Mouse (Mus musculus) testis, postnatal 10 days (tissue): ENCODE data around the gene Nbea.
"Not testable (repeated sequence)": the region's sequence is repeated elsewhere in the genome, so short reads cannot be mapped to it uniquely, and the experiment has no call there.

Experiments
- DNase-seq: peaks from one replicate; pipeline ENCODE4 v3.0.0; 2021; ENCODE audit warnings: low spot score

Nbea gene

DNA sequence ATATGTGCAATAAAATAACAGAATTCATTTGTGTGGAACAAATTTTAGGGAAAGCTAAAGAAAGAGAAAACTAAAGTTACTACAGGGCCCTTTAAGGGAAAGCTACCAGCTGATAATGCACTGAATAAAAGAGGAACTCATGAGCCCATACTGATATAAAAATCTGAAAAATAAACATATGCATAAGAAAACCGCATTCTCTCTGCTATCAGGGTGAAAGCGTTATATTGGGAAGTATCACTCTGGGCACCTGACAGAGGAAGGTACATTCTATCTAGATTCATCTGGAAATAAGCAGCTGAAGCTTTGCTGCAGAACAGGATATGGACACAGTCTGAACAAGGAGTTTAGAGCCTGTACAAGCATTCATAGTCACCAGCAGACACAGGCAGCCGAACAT, 148.9 kb downstream of the Nbea start:
- no peak for DNase-seq

DNA sequence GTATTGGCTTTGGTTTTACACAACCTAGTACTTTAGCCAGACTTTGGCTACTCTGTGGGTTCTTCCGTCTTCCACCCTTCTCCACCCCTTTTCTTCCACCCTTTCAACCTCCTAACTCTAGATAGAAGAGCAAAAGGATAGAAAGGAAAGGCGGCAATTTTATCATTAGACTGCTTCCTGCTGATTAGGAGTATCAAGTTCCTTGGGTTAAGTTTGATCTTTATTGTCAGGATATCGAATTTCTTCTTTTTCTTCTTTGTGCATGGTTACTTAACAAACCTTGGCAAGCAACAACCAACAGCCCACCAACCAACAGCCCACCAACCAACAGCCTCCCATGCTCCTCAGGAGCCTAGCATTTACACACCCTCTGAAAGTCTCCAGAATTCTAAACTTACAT, 165.0 kb downstream of the Nbea start:
- no peak for DNase-seq

DNA sequence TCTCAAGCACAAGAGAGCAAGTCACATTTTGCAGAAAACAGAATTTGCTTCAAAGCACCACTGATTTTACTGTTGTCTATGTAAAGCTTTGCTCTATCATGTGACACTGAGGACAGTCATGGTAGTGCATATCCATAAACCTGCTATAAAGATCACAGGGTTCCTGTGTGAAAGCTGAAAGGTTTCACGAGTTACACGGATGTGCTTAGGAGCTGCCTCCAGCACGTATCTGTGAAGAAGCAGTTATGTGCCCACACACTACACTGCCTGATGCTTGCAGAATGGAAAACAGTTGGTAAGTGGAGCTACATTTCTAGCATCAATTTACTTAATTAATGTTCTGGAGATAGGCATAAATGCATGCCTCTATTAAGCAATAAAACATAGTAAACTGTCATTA, 172.4 kb downstream of the Nbea start:
- no peak for DNase-seq

DNA sequence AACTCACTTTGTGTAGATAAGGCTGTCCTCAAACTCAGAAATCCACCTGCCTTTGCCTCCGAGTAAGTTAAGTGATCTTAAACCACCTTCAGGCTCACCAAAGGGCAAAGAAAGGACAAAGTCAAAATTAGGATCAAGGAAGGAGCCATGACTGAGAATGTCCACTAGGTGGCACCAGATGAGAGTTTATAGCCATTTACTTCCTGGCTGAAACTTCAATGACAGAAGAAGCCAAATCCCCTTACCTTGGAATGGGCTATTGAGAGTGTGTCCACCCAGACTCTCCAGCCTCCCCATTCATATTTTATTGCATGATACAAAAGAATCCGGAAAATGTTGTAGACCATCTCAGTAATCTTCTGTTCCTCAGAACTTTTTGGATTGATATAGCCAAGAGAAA, 175.5 kb downstream of the Nbea start:
- no peak for DNase-seq

DNA sequence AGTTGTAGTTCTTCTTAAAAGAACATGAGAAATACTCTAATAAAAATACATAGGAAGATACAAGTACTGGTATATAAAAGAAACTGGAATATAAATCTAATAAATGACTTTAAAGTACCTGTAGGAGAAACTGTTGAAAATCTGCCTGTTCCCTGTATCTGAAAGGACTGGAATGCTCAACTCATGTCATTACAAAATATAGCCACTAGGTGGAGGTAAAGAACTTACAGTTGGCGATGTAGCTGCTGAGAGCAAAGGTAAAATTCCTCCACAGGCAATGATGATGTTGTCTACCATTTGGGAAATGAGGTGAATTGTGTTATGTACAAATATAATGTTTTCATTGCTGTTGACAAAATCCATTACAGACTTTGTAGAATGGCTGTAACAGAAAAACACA, 183.2 kb downstream of the Nbea start:
- DNase-seq, result no peak

DNA sequence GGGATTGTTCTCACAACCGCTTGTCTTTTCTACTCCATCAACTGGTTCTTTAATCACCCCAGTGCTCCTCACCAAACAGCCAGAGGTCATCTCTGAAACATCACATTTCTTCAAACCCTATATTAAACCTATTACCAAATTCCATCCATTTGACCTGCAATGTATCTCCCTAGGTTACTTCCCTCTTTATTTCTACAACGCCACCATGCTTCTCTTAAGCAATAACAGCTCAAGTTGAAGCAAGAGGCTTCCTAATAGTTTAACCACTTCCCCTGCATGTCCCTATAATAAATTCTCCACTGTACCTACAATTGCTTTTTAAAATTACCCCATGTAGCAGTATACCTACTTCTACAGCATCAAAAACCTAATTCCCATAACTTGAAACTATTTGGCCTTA, 205.1 kb downstream of the Nbea start:
- DNase-seq, result no peak

DNA sequence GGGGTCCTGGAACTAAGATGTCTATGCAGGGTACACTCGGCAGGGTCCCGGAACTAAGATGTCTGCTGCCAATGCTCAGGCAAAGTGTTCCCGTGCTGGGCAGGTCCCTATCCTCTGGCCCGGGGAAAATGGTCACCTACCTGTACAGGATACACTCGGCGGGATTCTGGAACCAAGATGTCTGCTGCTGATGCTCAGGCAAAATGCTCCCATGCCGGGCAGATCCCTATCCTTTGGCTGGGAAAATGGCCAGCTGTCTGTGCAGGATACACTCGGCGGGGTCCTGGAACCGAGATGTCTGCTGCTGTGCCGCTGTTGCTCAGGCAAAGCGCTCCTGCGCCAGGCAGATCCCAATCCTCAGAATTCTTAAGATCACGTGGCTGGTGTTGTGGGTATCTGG, 206.5 kb downstream of the Nbea start:
- not testable (repeated sequence) for DNase-seq

DNA sequence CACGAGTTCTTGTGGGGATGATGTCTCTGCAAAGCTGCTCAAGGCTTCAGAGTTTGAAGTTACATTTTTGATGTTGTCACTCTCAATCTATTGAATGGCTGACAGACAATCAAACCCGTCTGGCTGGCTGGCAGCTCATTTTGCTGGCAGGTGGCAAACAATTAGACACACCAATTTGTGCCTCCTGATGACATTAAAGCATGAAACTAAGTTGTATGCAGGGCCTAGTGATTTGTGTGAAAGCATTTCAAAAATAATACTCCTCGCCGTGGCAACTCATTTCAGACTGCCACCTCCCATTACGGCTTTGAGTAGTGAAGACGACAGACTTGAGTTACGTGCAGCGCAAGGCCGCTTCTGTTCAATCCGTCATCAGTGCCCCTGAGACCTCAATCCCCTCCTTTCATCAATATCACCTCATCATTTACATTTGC, 217.8 kb downstream of the Nbea start:
- DNase-seq, result no peak

DNA sequence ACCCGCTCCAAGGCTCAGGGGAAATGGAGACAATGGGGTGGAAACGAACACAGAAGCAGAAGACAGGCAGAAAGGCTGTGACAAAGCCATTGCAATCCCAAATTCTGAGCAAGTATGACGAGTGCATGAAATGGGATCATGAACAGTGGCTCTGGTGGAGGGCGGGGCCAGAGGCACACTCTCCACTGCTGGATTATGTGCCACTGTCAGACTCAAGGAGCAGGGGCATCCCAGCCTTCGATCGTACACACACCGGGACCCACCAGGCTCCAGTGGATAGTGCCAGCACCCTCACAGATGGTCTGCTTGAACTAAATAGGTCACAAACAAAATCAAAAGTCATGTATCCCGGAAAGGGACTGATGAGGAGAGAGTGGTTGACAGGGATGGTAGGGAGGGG, 220.5 kb downstream of the Nbea start:
- no peak for DNase-seq

DNA sequence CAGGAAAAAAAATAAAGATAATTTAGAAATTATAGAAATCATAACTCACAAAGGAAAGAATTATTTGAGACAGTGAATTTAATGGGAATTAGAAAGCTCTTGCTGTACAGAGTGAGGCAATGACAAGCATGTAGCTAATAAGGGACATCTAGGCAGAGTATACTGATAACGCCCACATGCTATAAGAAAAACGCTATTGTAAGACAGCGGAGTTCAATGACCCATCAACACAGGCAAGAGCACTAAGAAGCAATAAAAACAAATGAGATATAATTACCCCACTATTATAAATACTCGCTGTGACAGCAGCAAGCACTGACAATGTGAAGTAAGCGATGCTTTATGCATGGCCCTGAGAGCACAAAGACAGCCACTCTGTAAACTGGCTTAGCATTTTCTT, 233.5 kb downstream of the Nbea start:
- DNase-seq, result no peak

DNA sequence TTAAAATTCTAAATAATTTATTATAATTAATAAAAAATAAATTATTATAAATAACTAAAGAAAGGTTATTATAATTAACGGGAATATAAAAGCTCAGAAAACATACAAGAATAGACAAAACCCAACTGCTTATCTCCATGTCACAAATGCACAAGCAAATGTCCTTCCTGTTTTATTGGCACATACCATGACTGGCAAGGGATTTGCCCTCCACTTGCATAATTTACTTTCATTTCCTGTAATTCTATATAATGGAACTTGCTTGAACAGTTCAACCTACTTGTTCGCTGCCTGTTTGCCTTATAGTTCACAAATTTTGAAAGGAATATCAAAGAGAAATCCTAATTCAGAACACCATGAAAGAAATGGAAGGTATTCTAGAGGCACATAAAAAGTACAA, 234.4 kb downstream of the Nbea start:
- no peak for DNase-seq

DNA sequence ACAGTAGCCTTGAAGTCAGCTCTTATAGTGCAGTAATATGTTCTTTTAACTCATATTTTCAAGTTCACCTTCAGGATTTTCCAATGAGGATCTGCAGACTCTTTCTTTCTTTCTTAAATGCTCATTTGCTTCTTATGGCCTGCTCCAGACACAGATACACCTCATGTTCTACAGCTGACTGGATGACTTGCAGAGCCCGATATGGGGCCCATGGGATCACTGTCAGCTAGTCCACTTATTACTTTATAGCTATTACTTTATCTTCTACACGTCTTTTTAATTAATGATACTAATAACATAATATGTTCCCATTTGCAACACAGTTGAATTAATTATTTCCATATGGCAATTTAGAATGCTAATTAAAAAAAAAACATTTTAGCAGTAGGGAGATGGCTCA, 256.2 kb downstream of the Nbea start:
- no peak for DNase-seq

DNA sequence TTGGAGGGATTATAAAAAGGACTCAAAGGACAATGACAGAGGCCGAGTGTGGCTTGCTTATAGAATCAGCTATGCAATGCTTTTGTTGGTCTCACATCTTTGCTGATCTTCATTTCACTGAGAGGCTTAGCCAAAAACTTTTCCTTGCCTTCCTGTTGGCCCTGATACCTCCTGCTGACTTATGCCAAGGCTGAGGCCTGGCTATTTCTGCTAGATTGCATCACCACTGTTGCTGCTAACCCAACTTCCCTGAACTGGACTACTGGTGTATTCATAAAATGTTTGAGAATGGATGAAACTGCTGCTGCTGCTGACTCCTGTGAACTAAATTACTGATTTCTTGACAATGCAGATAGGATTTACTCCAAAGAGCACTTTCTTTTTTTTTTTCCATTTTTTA, 274.2 kb downstream of the Nbea start:
- DNase-seq, result no peak

DNA sequence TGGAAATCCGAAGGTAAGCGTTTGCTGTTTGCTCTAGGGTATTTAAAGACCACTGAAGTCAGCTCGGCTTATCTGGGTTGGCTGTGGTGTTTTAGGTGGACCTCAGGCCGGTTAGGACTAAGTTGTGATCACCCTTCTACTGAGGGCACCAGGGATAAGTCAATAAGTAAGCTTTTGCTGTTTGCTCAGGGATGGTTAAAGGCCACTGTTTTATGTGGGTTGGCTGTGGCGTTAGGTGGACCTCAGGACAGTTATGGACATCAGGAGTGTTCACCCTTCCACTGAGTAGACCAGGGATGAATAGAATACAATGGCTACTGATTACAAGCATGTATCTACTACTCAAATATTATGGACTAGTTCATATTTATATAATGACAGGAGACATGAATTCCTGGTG, 292.9 kb downstream of the Nbea start:
- DNase-seq, result no peak

DNA sequence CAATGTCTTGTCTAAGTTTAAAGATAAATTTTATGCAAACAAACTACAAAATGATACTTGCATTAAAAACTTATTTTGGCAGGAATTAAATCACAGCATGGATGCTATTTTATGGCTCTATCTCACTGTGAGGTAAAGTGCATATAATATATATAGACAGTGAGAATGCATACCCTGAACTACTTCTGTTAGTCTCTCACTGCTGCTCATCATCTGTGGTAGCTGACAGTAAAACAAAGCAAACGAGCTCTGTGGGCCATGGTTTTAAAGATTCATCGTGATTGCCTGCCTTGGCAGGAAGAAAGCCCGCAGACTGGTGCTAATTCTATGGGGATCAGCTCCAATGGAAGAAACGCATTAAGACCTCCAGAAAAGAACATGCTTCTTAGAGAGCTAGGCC, 294.3 kb downstream of the Nbea start:
- DNase-seq, result no peak

DNA sequence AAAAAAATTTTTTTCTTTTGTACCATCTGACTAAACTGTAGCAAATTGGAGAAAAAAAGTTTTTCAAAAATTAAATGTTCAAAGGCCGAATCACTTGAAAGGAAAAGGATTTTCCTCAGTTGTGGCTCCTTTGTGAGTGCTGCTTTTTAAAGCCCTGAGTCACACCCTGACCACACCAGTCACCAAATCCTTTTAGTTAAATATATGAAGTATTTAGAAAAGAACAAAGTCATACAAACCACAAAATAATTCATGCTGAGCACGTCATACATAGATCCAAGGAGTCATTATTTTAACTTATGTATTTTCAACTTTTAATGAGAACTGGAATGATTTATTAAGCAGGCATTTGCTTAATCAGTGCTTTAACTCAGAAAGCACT, 295.7 kb downstream of the Nbea start:
- DNase-seq, result no peak

DNA sequence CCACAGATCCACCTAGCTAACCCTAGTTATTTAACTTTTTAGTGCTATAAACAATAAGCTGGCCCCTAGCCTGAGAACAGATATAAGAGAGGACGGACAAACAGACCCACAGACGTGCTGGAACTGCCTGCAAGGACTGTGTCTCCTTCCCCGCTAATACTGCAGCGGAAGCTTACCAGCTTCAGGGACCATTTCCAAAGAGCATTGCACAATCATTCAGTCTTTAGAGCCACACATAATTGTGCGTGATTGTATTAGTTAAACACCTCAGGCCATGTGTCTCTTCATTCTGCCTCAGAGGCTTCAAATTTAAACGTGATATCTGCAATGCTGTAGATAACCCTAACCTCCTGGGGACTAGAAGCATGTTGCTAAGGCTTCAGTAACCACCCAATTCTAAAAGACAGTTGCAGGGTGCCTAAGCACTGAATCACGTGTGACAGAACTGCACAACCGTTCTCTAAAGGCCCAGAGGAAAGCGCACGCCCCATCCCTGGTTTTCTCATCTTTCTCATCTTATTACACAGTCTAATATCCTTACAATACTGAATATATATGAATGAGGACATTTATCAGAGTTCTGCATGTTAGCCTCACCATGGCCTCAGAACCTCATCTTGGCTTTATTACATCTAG, 296.2 kb downstream of the Nbea start:
- no peak for DNase-seq

DNA sequence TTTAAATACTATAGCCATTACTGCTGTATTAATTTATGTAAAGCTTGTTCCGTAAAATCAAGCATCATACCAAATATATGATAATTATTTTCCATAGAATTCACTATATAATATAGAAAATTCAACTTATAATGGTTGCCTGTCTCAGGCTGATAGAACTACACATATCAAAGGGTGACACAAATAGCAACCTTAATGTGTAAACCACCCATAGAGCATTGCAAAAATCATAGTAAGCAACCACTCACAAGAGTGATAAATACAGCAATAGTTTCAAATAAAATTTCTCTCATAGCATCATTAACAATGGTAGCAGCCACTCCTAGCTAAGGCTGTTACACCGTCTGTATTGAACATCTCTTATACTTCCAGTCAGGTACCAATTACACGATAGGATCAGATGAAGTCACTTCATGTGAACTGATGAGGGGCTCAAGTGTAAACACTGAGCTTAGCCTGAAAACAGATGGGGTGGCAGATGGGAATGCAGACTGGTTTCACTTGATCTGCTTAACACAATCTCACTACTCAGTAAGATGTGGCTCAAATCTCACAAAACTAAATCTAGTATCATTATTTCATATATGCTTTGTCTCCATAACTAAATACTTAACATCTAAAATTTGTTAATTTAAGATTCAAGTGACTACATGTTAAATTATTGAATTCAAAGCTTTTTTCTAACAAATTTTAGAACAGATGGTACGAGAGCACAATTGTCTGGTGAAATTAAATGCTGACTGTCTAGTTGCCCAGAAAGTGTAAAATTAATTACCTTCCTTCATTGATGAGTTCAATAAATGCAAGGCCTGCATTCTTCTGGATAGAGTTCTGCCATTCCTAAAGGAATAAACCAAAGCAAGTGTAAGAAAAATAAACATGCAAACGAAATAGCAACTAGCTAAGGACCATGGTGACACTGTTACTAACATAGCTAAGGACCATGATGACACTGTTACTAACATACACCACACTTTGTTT, 310.3 kb downstream of the Nbea start:
- DNase-seq, result no peak

DNA sequence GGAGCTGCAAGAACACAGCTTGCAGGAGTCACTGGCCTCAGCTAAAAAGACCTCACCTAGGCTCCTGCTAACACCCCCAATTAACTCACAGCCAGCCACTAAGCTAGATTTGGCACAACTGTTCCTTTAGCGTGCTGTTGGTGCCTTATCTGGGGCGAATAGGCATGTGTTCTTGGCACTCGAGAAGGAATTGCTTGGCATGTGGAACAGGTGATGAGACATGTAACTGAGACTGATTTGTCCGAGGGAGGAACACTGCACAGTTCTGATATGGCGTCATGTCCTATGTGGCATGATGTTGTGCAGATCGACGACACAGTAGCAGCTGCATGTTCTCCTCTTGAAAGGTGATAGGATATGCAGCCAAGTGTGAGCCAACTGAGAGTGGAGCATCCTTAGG, 331.0 kb downstream of the Nbea start:
- DNase-seq, result no peak

DNA sequence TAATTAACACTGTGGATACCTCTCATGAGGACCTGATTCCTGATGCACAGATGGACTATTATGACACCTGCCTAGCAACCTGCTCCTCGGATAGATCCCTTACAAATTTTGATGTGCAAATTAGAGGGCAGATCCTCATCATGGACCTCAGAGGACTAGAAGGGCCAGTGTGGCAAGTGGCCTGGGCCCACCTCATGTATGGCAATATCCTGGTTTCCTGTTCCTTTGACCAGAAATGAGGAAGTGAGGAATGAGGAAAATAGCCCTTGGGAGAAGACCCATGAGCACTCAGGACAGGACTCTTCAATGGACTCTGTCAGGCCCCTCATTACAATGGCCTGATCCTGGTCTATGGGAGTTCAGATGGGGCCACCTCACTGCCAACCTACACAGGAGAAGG, 336.4 kb downstream of the Nbea start:
- DNase-seq, result no peak

DNA sequence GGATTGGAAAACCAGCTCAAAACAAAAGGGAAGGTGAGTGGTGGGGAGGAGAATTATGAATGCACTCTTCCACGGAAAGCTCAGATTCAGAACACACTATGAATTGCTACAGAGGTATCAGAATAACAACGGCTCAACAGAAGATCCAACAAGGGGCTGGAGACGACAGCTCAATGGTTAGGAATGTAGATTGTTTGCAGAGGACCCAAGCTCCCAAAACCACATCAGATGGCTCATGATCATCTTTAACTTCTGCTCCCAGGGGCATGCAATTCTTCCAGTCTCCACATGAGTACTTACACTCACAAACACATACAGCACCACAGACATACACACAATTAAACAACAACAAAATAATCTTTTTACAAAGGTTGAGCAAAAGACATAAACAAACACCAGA, 346.3 kb downstream of the Nbea start:
- DNase-seq, result no peak

DNA sequence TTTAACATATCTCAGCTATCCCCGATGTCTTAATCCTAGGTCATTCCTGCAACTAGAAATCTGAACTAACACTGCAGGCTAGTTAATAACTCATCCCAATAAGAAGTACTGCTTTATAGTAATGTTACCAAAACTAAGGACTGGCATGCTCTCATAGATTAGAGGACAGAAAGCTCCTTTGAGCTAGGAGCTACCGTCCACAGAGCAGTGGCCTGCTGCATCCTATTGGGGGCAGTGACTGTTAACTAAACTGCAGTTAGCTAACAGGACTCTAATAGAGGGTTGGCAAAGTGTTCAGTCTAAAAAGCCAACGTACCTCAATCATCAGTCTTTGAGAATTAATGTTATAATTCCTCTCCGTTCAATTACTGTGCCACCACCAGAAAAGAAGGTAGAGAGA, 348.3 kb downstream of the Nbea start:
- no peak for DNase-seq

DNA sequence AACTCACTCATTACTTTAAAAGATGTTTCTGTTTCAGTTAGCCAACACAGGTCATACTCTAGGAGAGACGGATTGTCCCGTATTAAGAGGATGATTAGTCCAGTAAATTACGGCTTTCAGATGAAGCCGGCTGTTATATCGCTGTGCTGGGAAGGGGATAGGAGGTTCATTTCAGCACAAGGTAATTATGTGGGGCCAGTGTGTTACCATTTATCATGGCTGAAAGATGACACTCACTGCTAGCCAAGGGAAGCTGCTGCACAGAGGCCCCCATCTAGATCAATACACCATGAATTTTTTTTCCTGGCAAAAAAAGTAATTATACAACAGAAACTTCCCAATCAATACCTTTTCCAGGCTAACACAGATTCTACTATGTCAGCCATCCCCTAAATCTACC, 353.3 kb downstream of the Nbea start:
- no peak for DNase-seq
